Mouse (Mus musculus) thymus, postnatal 36 days (tissue): ENCODE data around the gene Kcnk4.

Experiments
- DNase-seq, 2 experiments: peaks; one replicate each; pipeline ENCODE4 v3.0.0; 2022; ENCODE audit warnings: mixed read lengths in 2 of 2

Kcnk4 gene

GRCm38 (mm10) chr19:6875834-6876233 lies 58.5 kb downstream of the Kcnk4 start:
- DNase-seq, result no peak

DNA sequence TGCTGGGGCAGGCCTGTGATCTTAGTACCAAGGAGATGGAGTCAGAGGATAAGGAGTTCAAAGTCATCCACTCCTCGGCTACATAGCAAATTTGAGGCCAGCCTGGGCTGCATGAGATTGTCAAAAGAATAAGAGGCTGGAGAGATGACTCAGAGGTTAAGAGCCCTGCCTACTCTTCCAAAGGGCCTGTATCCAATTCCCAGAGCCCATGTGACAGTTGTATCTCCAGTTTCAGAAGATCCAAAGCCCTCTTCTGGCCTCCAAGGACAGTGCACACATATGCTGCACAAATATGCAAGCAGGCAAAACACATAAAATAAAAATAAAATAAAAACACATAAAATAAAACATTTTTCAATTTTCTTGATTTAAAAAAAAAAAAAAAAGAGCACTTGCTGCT lies 60.1 kb downstream of the Kcnk4 start:
- no peak for DNase-seq
